In genomic region chr13:93653382-93653781, GRCm38 (mm10) we compare ENCODE assay signal across 47 mouse cellular contexts. TPM values are rescaled to one million over a fixed set of nuclear protein-coding genes. Genes with fewer than 3 reads are reported as not detected.
"Had no signal": no experiment of that assay in that cellular context is flagged by ENCODE, and none has a peak within 500 bp of the region (broad histone marks: within the 10 kb centered on the region; RNA-seq: fewer than 3 reads in every experiment).

No protein-coding gene starts in this region.

- H3K36me3 ChIP-seq: heart, embryonic 10.5 days; heart, embryonic 12.5 days; heart, embryonic 13.5 days; heart, embryonic 15.5 days; hindbrain, embryonic 10.5 days; hindbrain, embryonic 12.5 days; hindbrain, embryonic 13.5 days; hindbrain, embryonic 15.5 days; intestine, embryonic 15.5 days; kidney, embryonic 15.5 days had no signal

- ATAC-seq: hindbrain, embryonic 16.5 days; hindbrain, postnatal 0 days; inflammation-experienced regulatory T-cells, adult 6 months; intestine, embryonic 15.5 days; intestine, embryonic 16.5 days; intestine, postnatal 0 days had no signal

- H3K9me3 ChIP-seq: heart, embryonic 10.5 days; heart, embryonic 12.5 days; heart, embryonic 13.5 days; heart, embryonic 15.5 days; hindbrain, embryonic 10.5 days; hindbrain, embryonic 12.5 days; hindbrain, embryonic 13.5 days; hindbrain, embryonic 15.5 days; intestine, embryonic 15.5 days; kidney, embryonic 15.5 days had no signal

- H3K9ac ChIP-seq: heart, embryonic 12.5 days; heart, embryonic 13.5 days; heart, embryonic 15.5 days; hindbrain, embryonic 12.5 days; hindbrain, embryonic 13.5 days; hindbrain, embryonic 14.5 days; hindbrain, embryonic 15.5 days; intestine, embryonic 15.5 days; kidney, embryonic 15.5 days had no signal

- H3K27ac ChIP-seq: heart, adult 2 months; heart, embryonic 10.5 days; heart, embryonic 13.5 days; heart, embryonic 15.5 days; hindbrain, embryonic 10.5 days; hindbrain, embryonic 12.5 days; hindbrain, embryonic 13.5 days; hindbrain, embryonic 14.5 days; hindbrain, embryonic 15.5 days; hindbrain, postnatal 0 days; intestine, embryonic 15.5 days; kidney, embryonic 15.5 days; kidney, postnatal 0 days; layer of hippocampus, adult 2 months had no signal

- DNase-seq: heart, adult 2 months; heart, postnatal 10 days; heart, postnatal 14 days; heart, postnatal 36 days; kidney, adult 11 months; kidney, adult 18-20 months; kidney, adult 2 months; kidney, adult 8-10 months; kidney, adult 9 months; kidney, postnatal 10 days; kidney, postnatal 14 days; kidney, postnatal 25 days; kidney, postnatal 36 days; kidney, postnatal 4 days; layer of hippocampus, adult 9-11 months; layer of hippocampus, postnatal 36 days had no signal

- H3K4me3 ChIP-seq: heart, adult 2 months; heart, embryonic 10.5 days; heart, embryonic 12.5 days; heart, embryonic 13.5 days; heart, embryonic 15.5 days; hindbrain, embryonic 10.5 days; hindbrain, embryonic 12.5 days; hindbrain, embryonic 13.5 days; hindbrain, embryonic 15.5 days; intestine, embryonic 15.5 days; kidney, embryonic 15.5 days; layer of hippocampus, adult 2 months had no signal

- H3K27me3 ChIP-seq: heart, embryonic 12.5 days; heart, embryonic 13.5 days; heart, embryonic 15.5 days; hindbrain, embryonic 12.5 days; hindbrain, embryonic 13.5 days; hindbrain, embryonic 15.5 days; intestine, embryonic 15.5 days; kidney, embryonic 15.5 days had no signal

- H3K4me2 ChIP-seq: heart, embryonic 11.5 days; heart, embryonic 12.5 days; heart, embryonic 13.5 days; heart, embryonic 15.5 days; hindbrain, embryonic 12.5 days; hindbrain, embryonic 13.5 days; hindbrain, embryonic 14.5 days; hindbrain, embryonic 15.5 days; intestine, embryonic 15.5 days; kidney, embryonic 15.5 days had no signal

- H3K4me1 ChIP-seq: heart, embryonic 13.5 days; heart, embryonic 15.5 days; hindbrain, embryonic 13.5 days; hindbrain, embryonic 15.5 days; intestine, embryonic 15.5 days; kidney, embryonic 15.5 days had no signal

RNA-seq across cellular contexts. Expression of gene Bhmt, which starts 15.6 kb away (rescaled TPM):
- total RNA-seq: heart, adult 2 months; heart, adult 8-10 months; heart, postnatal 10 days; heart, postnatal 14 days; heart, postnatal 25 days; heart, postnatal 36 days; hematopoietic stem cell, adult 5-6 weeks; layer of hippocampus, adult 18-20 months; layer of hippocampus, adult 2 months; layer of hippocampus, adult 8-10 months; layer of hippocampus, postnatal 10 days; layer of hippocampus, postnatal 25 days; layer of hippocampus, postnatal 36 days had no signal
- polyA plus RNA-seq: heart, adult 2 months; heart, embryonic 14.5 days; heart, embryonic 16.5 days; intestine, embryonic 14.5 days had no signal

RNA-seq across cellular contexts. Expression of gene Bhmt2, which starts 20.7 kb away (rescaled TPM):
- total RNA-seq: heart, adult 2 months; heart, adult 8-10 months; heart, postnatal 10 days; heart, postnatal 14 days; heart, postnatal 25 days; heart, postnatal 36 days; hematopoietic stem cell, adult 5-6 weeks; hindbrain, postnatal 0 days had no signal
- polyA plus RNA-seq: heart, adult 2 months; heart, embryonic 14.5 days; heart, embryonic 15.5 days; heart, postnatal 0 days; hindbrain, embryonic 11.5 days; hindbrain, embryonic 12.5 days; hindbrain, embryonic 14.5 days; inflammation-experienced regulatory T-cells, adult 6 months had no signal

RNA-seq across cellular contexts. Expression of gene Dmgdh, which starts 20.9 kb away (rescaled TPM):
- total RNA-seq: heart, adult 2 months; heart, adult 8-10 months; heart, postnatal 10 days; heart, postnatal 14 days; heart, postnatal 25 days; heart, postnatal 36 days; hematopoietic stem cell, adult 5-6 weeks had no signal
- polyA plus RNA-seq: heart, adult 2 months; heart, postnatal 0 days; inflammation-experienced regulatory T-cells, adult 6 months had no signal
